Mouse (Mus musculus) olfactory bulb, adult 2 months (tissue): ENCODE results near the gene Erc1.

Experiments
- CTCF ChIP-seq: fragments of 200-500 bp; IDR thresholded peaks from 2 replicates; pipeline ENCODE4 v1.5.1; 2012; ENCODE audit warnings: low read depth, mild to moderate bottlenecking, low read length, moderate library complexity; ENCODE audit not compliant: insufficient read depth
- POLR2A ChIP-seq: fragments of 200-500 bp; IDR thresholded peaks from 2 replicates; pipeline ENCODE4 v1.6.1; 2012; ENCODE audit warnings: mild to moderate bottlenecking, low read depth, low read length, moderate library complexity; ENCODE audit not compliant: insufficient read depth

DNA sequence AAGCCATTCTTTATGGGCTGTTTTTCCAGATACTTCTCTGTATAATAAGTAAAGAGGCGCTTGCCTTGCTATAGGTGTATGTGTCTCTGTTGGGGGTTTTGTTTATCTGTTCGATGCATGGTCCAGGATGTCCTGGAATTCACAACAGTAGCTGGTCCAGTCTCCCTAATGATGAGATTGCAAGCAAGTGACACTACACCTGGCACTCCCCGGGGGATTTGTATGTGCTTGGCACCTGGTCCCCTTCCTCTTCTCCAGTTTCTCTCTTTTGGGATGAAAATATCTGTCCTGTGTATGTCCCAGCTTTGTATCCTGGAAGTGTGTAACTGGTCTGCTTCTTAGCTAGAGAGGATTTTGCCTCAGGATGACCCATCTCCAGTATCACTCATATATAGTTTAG lies 1.9 kb upstream of the Erc1 start:
- no peak for TF ChIP-seq CTCF
- no peak for TF ChIP-seq POLR2A
